Mouse (Mus musculus) hindbrain, embryonic 13.5 days (tissue): ENCODE data around the gene Mterf2. TPM values are rescaled to one million over a fixed set of nuclear protein-coding genes. Genes with fewer than 3 reads are reported as not detected.

Experiments used
- ATAC-seq: fragments of 200-750 bp; cut with Nextera tagmentation; 2 replicates; pipeline ENCODE4 v1.8.0; 2017; ENCODE audit warnings: moderate TSS enrichment; ENCODE audit not compliant: low FRiP score
- H3K27ac ChIP-seq: fragments of 300-500 bp; sonication (generic); 2 replicates; pipeline ENCODE4 v1.5.1; 2015; ENCODE audit warnings: inconsistent platforms, mild to moderate bottlenecking, moderate library complexity
- H3K27me3 ChIP-seq: fragments of 300-500 bp; sonication (generic); 2 replicates; pipeline ENCODE4 v1.6.1; 2015; ENCODE audit warnings: mild to moderate bottlenecking, inconsistent platforms
- H3K36me3 ChIP-seq: fragments of 300-500 bp; sonication (generic); 2 replicates; pipeline ENCODE4 v1.6.1; 2015; ENCODE audit warnings: mild to moderate bottlenecking, inconsistent platforms
- H3K4me1 ChIP-seq: fragments of 300-500 bp; sonication (generic); replicated peaks from 2 replicates; pipeline ENCODE4 v1.6.1; 2015; ENCODE audit warnings: inconsistent platforms
- H3K4me2 ChIP-seq: fragments of 300-500 bp; sonication (generic); 2 replicates; pipeline ENCODE4 v1.6.1; 2015; ENCODE audit warnings: inconsistent platforms, mild to moderate bottlenecking, moderate library complexity
- H3K4me3 ChIP-seq: fragments of 300-500 bp; sonication (generic); 2 replicates; pipeline ENCODE4 v1.5.1; 2015; ENCODE audit warnings: mild to moderate bottlenecking, inconsistent platforms
- H3K9ac ChIP-seq: fragments of 300-500 bp; sonication (generic); 2 replicates; pipeline ENCODE4 v1.6.1; 2015; ENCODE audit warnings: mild to moderate bottlenecking, inconsistent platforms
- H3K9me3 ChIP-seq: fragments of 300-500 bp; sonication (generic); 2 replicates; pipeline ENCODE4 v1.6.1; 2016; ENCODE audit warnings: inconsistent platforms
- WGBS: fragments of 180-500 bp; shearing (Covaris S2); methylation state at CpG from one replicate; pipeline ENCODE4 v1.1.7; 2015; 5-methylcytosine and 5-hydroxymethylcytosine counted together
- polyA plus RNA-seq: library from polyadenylated mRNA; unstranded; fragments of >200 nt; fragmentation: Nextera tagmentation; extraction: Ambion mirVana; gene quantifications from 2 replicates; pipeline ENCODE4 v1.2.1, GENCODE M21; 2015

Mterf2 gene
- polyA plus RNA-seq, 1 experiment from 2014 or later: 38.5 TPM

- peak; percentile 38 for ATAC-seq
Measured at GRCm38 (mm10) chr10:85128453-85128852, 626 bp upstream of the Mterf2 start.

GRCm38 (mm10) chr10:85125184-85125583 is 2.6 kb downstream of the Mterf2 start:
- Histone ChIP-seq H3K4me3 (no peak overlapping the region), H3K27ac (no peak overlapping the region), H3K4me2 (no peak overlapping the region), H3K36me3 (peaks cover 39% of the 10 kb centered on the region), H3K27me3 (no peaks in the 10 kb centered on the region), H3K9ac (no peak overlapping the region), H3K9me3 (no peaks in the 10 kb centered on the region), H3K4me1 (peaks cover 20% of the 10 kb centered on the region)
- no peak for ATAC-seq
- WGBS: 89% methylated on average over 13 of the region's 13 CpGs

More at GRCm38 (mm10) chr10:85128453-85128852, 626 bp upstream of the Mterf2 start:
- 29% methylated on average over 7 of the region's 7 CpGs for WGBS
- Histone ChIP-seq H3K4me2 (peak overlapping the region; percentile 76), H3K4me3 (peak overlapping the region; percentile 68), H3K27ac (peak overlapping the region; percentile 37; the same call in 1 of the 2 replicates), H3K4me1 (peaks cover 20% of the 10 kb centered on the region), H3K36me3 (peaks cover 26% of the 10 kb centered on the region), H3K9ac (peak overlapping the region; percentile 51), H3K9me3 (no peaks in the 10 kb centered on the region), H3K27me3 (no peaks in the 10 kb centered on the region)

- Histone ChIP-seq H3K27me3 (no peaks in the 10 kb centered on the region), H3K9me3 (no peaks in the 10 kb centered on the region), H3K4me3 (no peak overlapping the region), H3K4me1 (no peaks in the 10 kb centered on the region), H3K4me2 (no peak overlapping the region), H3K27ac (no peak overlapping the region), H3K36me3 (peaks cover 26% of the 10 kb centered on the region), H3K9ac (no peak overlapping the region)
- ATAC-seq: no peak
- WGBS: 90% methylated on average over 4 of the region's 4 CpGs
Measured at GRCm38 (mm10) chr10:85114409-85114808, 13.4 kb downstream of the Mterf2 start.

GRCm38 (mm10) chr10:85103085-85103885 is 24.5 kb downstream of the Mterf2 start:
- peaks cover 24% of the 10 kb centered on the region for H3K4me1 ChIP-seq
- H3K36me3 ChIP-seq: no peaks in the 10 kb centered on the region
- under 1% methylated on average over 34 of the region's 34 CpGs for whole genome bisulfite sequencing
- peak overlapping the region; percentile 92 for H3K4me2 ChIP-seq
- H3K27me3 ChIP-seq: no peaks in the 10 kb centered on the region
- no peaks in the 10 kb centered on the region for H3K9me3 ChIP-seq
- peak overlapping the region; percentile 91 for H3K27ac ChIP-seq
- H3K9ac ChIP-seq: peak overlapping the region; percentile 93
- H3K4me3 ChIP-seq: peak overlapping the region; percentile 98
- ATAC-seq: peak; percentile 73

GRCm38 (mm10) chr10:85102247-85103084 is 25.4 kb downstream of the Mterf2 start, which contains the start of the genes Fhl4 and Tmem263:
Gene Fhl4 (minus strand): TSS chr10:85102495.
Gene Tmem263 (plus strand): TSS chr10:85102627.
- under 1% methylated on average over 63 of the region's 96 CpGs for WGBS
- H3K4me3 ChIP-seq: peak within 1 kb of the TSS; percentile 98

GRCm38 (mm10) chr10:85101841-85102240 is 26.0 kb downstream of the Mterf2 start:
- peak; percentile 26 for ATAC-seq
- H3K4me2 ChIP-seq: peak overlapping the region; percentile 92
- H3K9ac ChIP-seq: peak overlapping the region; percentile 93
- H3K27me3 ChIP-seq: no peaks in the 10 kb centered on the region
- under 1% methylated on average over 10 of the region's 10 CpGs for WGBS
- no peaks in the 10 kb centered on the region for H3K36me3 ChIP-seq
- H3K4me1 ChIP-seq: peaks cover 24% of the 10 kb centered on the region
- H3K9me3 ChIP-seq: no peaks in the 10 kb centered on the region
- peak overlapping the region; percentile 92 for H3K27ac ChIP-seq
- peak overlapping the region; percentile 98 for H3K4me3 ChIP-seq

More at GRCm38 (mm10) chr10:85102247-85103084, 25.4 kb downstream of the Mterf2 start, which contains the start of the genes Fhl4 and Tmem263:
- peak; percentile 96 for ATAC-seq
- H3K9ac ChIP-seq: peak within 1 kb of the TSS; percentile 93
- H3K9me3 ChIP-seq: no peaks in the 10 kb centered on the region
- no peaks in the 10 kb centered on the region for H3K27me3 ChIP-seq
- peaks cover 24% of the 10 kb centered on the region for H3K4me1 ChIP-seq
- peak within 1 kb of the TSS; percentile 92 for H3K27ac ChIP-seq
- no peaks in the 10 kb centered on the region for H3K36me3 ChIP-seq
- peak within 1 kb of the TSS; percentile 92 for H3K4me2 ChIP-seq

GRCm38 (mm10) chr10:85071605-85072152 is 56.1 kb downstream of the Mterf2 start:
- Histone ChIP-seq H3K27me3 (no peaks in the 10 kb centered on the region), H3K9me3 (no peaks in the 10 kb centered on the region), H3K4me1 (no peaks in the 10 kb centered on the region), H3K4me2 (no peak overlapping the region), H3K36me3 (no peaks in the 10 kb centered on the region), H3K9ac (no peak overlapping the region), H3K27ac (no peak overlapping the region), H3K4me3 (no peak overlapping the region)
- ATAC-seq: no peak
- 55% methylated on average over 4 of the region's 4 CpGs for WGBS

Other genes with a start within 250 kb of the Mterf2 start
- 49.6 and 49.9 TPM in 2 replicates for gene Ric8b, start 210.4 kb downstream of the Mterf2 start, polyA plus RNA-seq
- gene Fhl4, start 25.5 kb downstream of the Mterf2 start, polyA plus RNA-seq: 1.7 and 2.5 TPM in 2 replicates
- 58.7 and 60.3 TPM in 2 replicates for gene Tmem263, start 25.4 kb downstream of the Mterf2 start, polyA plus RNA-seq
- 32.0 and 33.8 TPM in 2 replicates for gene Cry1, start 57.0 kb upstream of the Mterf2 start, polyA plus RNA-seq